Mouse (Mus musculus): Measurements from ENCODE around the gene Tmem248. TPM values are rescaled to one million over a fixed set of nuclear protein-coding genes. Genes with fewer than 3 reads are reported as not detected.

The Tmem248 gene
- polyA plus RNA-seq, 1 experiment, result 33.4 TPM

GRCm38 (mm10) chr5:130268976-130269375, 52.1 kb downstream of the Tmem248 start:
- TF ChIP-seq POLR2A (IDR thresholded peaks at IDR 0.05; ENCODE audit: borderline replicate concordance, low read depth, low read length), result no peak
- TF ChIP-seq CTCF (IDR thresholded peaks at IDR 0.05; ENCODE audit: low read depth, low read length), result no peak
- Histone ChIP-seq H3K4me3 (ENCODE audit: insufficient read depth, low read length) (no peak overlapping the region), H3K4me1 (ENCODE audit: control insufficient read depth, insufficient read depth, low read length) (peaks cover 13% of the 10 kb centered on the region), H3K27ac (ENCODE audit: insufficient read depth, low read depth, low read length) (no peak overlapping the region)

- Histone ChIP-seq H3K4me1 (ENCODE audit: control insufficient read depth, insufficient read depth, low read length) (peaks cover 4% of the 10 kb centered on the region; the same call in 1 of the 2 replicates), H3K4me3 (ENCODE audit: insufficient read depth, low read length) (no peak overlapping the region), H3K27ac (ENCODE audit: insufficient read depth, low read depth, low read length) (no peak overlapping the region)
- TF ChIP-seq CTCF (IDR thresholded peaks at IDR 0.05; ENCODE audit: low read depth, low read length) (no peak), POLR2A (IDR thresholded peaks at IDR 0.05; ENCODE audit: borderline replicate concordance, low read depth, low read length) (no peak)
These were observed 55.5 kb downstream of the Tmem248 start for GRCm38 (mm10) chr5:130272344-130272743.

GRCm38 (mm10) chr5:130273046-130273445, 56.2 kb downstream of the Tmem248 start:
- TF ChIP-seq POLR2A (IDR thresholded peaks at IDR 0.05; ENCODE audit: borderline replicate concordance, low read depth, low read length) (no peak), CTCF (IDR thresholded peaks at IDR 0.05; ENCODE audit: low read depth, low read length) (no peak)
- Histone ChIP-seq H3K27ac (ENCODE audit: insufficient read depth, low read depth, low read length) (no peak overlapping the region), H3K4me1 (ENCODE audit: control insufficient read depth, insufficient read depth, low read length) (peaks cover 8% of the 10 kb centered on the region)

GRCm38 (mm10) chr5:130275509-130275908, 58.6 kb downstream of the Tmem248 start:
- no peak for TF ChIP-seq POLR2A (IDR thresholded peaks at IDR 0.05; ENCODE audit: borderline replicate concordance, low read depth, low read length)
- no peak for TF ChIP-seq CTCF (IDR thresholded peaks at IDR 0.05; ENCODE audit: low read depth, low read length)
- H3K4me1 ChIP-seq (ENCODE audit: control insufficient read depth, insufficient read depth, low read length), result peaks cover 10% of the 10 kb centered on the region
- no peak overlapping the region for H3K27ac ChIP-seq (ENCODE audit: insufficient read depth, low read depth, low read length)
- no peak overlapping the region for H3K4me3 ChIP-seq (ENCODE audit: insufficient read depth, low read length)

More at GRCm38 (mm10) chr5:130273046-130273445, 56.2 kb downstream of the Tmem248 start:
- H3K4me3 ChIP-seq (ENCODE audit: insufficient read depth, low read length), result no peak overlapping the region

- Histone ChIP-seq H3K27ac (ENCODE audit: insufficient read depth, low read depth, low read length) (peak overlapping the region; percentile 61), H3K4me3 (ENCODE audit: insufficient read depth, low read length) (no peak overlapping the region), H3K4me1 (ENCODE audit: control insufficient read depth, insufficient read depth, low read length) (peaks cover 23% of the 10 kb centered on the region)
- TF ChIP-seq POLR2A (IDR thresholded peaks at IDR 0.05; ENCODE audit: borderline replicate concordance, low read depth, low read length), result no peak
- no peak for TF ChIP-seq CTCF (IDR thresholded peaks at IDR 0.05; ENCODE audit: low read depth, low read length)
These were observed 61.2 kb downstream of the Tmem248 start for GRCm38 (mm10) chr5:130278011-130278472.

GRCm38 (mm10) chr5:130283079-130283732, 66.3 kb downstream of the Tmem248 start:
- no peak for TF ChIP-seq CTCF (IDR thresholded peaks at IDR 0.05; ENCODE audit: low read depth, low read length)
- TF ChIP-seq POLR2A (IDR thresholded peaks at IDR 0.05; ENCODE audit: borderline replicate concordance, low read depth, low read length), result no peak
- Histone ChIP-seq H3K4me1 (ENCODE audit: control insufficient read depth, insufficient read depth, low read length) (peaks cover 24% of the 10 kb centered on the region), H3K27ac (ENCODE audit: insufficient read depth, low read depth, low read length) (peak overlapping the region; percentile 80), H3K4me3 (ENCODE audit: insufficient read depth, low read length) (no peak overlapping the region)

- H3K4me1 ChIP-seq (ENCODE audit: control insufficient read depth, insufficient read depth, low read length), result peaks cover 5% of the 10 kb centered on the region
- TF ChIP-seq POLR2A (IDR thresholded peaks at IDR 0.05; ENCODE audit: borderline replicate concordance, low read depth, low read length) (no peak), CTCF (IDR thresholded peaks at IDR 0.05; ENCODE audit: low read depth, low read length) (no peak)
- no peak overlapping the region for H3K4me3 ChIP-seq (ENCODE audit: insufficient read depth, low read length)
- no peak overlapping the region for H3K27ac ChIP-seq (ENCODE audit: insufficient read depth, low read depth, low read length)
These were observed 71.2 kb downstream of the Tmem248 start for GRCm38 (mm10) chr5:130288106-130288505.

- no peak overlapping the region for H3K4me3 ChIP-seq (ENCODE audit: insufficient read depth, low read length)
- no peaks in the 10 kb centered on the region for H3K4me1 ChIP-seq (ENCODE audit: control insufficient read depth, insufficient read depth, low read length)
- H3K27ac ChIP-seq (ENCODE audit: insufficient read depth, low read depth, low read length), result no peak overlapping the region
- TF ChIP-seq POLR2A (IDR thresholded peaks at IDR 0.05; ENCODE audit: borderline replicate concordance, low read depth, low read length), result no peak
- no peak for TF ChIP-seq CTCF (IDR thresholded peaks at IDR 0.05; ENCODE audit: low read depth, low read length)
These were observed 73.4 kb downstream of the Tmem248 start for GRCm38 (mm10) chr5:130290242-130290641.

GRCm38 (mm10) chr5:130290775-130291174, 73.9 kb downstream of the Tmem248 start:
- H3K4me3 ChIP-seq (ENCODE audit: insufficient read depth, low read length), result no peak overlapping the region
- H3K27ac ChIP-seq (ENCODE audit: insufficient read depth, low read depth, low read length), result no peak overlapping the region
- no peak for TF ChIP-seq CTCF (IDR thresholded peaks at IDR 0.05; ENCODE audit: low read depth, low read length)
- no peak for TF ChIP-seq POLR2A (IDR thresholded peaks at IDR 0.05; ENCODE audit: borderline replicate concordance, low read depth, low read length)
- H3K4me1 ChIP-seq (ENCODE audit: control insufficient read depth, insufficient read depth, low read length), result no peaks in the 10 kb centered on the region

GRCm38 (mm10) chr5:130292976-130293375, 76.1 kb downstream of the Tmem248 start:
- Histone ChIP-seq H3K4me3 (ENCODE audit: insufficient read depth, low read length) (no peak overlapping the region), H3K4me1 (ENCODE audit: control insufficient read depth, insufficient read depth, low read length) (no peaks in the 10 kb centered on the region), H3K27ac (ENCODE audit: insufficient read depth, low read depth, low read length) (no peak overlapping the region)
- TF ChIP-seq POLR2A (IDR thresholded peaks at IDR 0.05; ENCODE audit: borderline replicate concordance, low read depth, low read length), result no peak
- TF ChIP-seq CTCF (IDR thresholded peaks at IDR 0.05; ENCODE audit: low read depth, low read length), result no peak

Other genes starting within 250 kb of the Tmem248 start
- gene Gusb, start 214.0 kb upstream of the Tmem248 start, polyA plus RNA-seq (2012; ENCODE audit: insufficient read depth, insufficient read length, missing spikeins), result 340 and 349 TPM in 2 replicates
- 72.7 and 80.7 TPM in 2 replicates for gene Asl, start 187.8 kb upstream of the Tmem248 start, polyA plus RNA-seq (2012; ENCODE audit: insufficient read depth, insufficient read length, missing spikeins)
- 30.1 and 31.5 TPM in 2 replicates for gene Crcp, start 187.8 kb upstream of the Tmem248 start, polyA plus RNA-seq (2012; ENCODE audit: insufficient read depth, insufficient read length, missing spikeins)
- 14.7 and 15.5 TPM in 2 replicates for gene Tpst1, start 143.8 kb upstream of the Tmem248 start, polyA plus RNA-seq (2012; ENCODE audit: insufficient read depth, insufficient read length, missing spikeins)
- gene Kctd7, start 72.2 kb upstream of the Tmem248 start, polyA plus RNA-seq (2012; ENCODE audit: insufficient read depth, insufficient read length, missing spikeins), result 4.8 and 5.8 TPM in 2 replicates
- 22.3 and 25.4 TPM in 2 replicates for gene Rabgef1, start 45.3 kb upstream of the Tmem248 start, polyA plus RNA-seq (2012; ENCODE audit: insufficient read depth, insufficient read length, missing spikeins)
- gene Sbds, start 38.4 kb downstream of the Tmem248 start, polyA plus RNA-seq (2012; ENCODE audit: insufficient read depth, insufficient read length, missing spikeins), result 87.1 and 111 TPM in 2 replicates
- gene Tyw1, start 38.5 kb downstream of the Tmem248 start, polyA plus RNA-seq (2012; ENCODE audit: insufficient read depth, insufficient read length, missing spikeins), result 12.3 and 12.7 TPM in 2 replicates
- gene Caln1, start 152.4 kb downstream of the Tmem248 start, polyA plus RNA-seq (2012; ENCODE audit: insufficient read depth, insufficient read length, missing spikeins), result not detected in 2 replicates
- gene A330070K13Rik, start 167.6 kb downstream of the Tmem248 start, polyA plus RNA-seq (2012; ENCODE audit: insufficient read depth, insufficient read length, missing spikeins), result not detected in 2 replicates